Mouse (Mus musculus) megakaryocyte, embryonic 14.5 days (primary cell): ENCODE data around the gene 1700067K01Rik. TPM values are rescaled to one million over a fixed set of nuclear protein-coding genes. Genes with fewer than 3 reads are reported as not detected.

ENCODE experiments used
- H3K27me3 ChIP-seq: replicated peaks from 2 replicates; pipeline ENCODE3; 2012; ENCODE audit warnings: inconsistent platforms
- H3K36me3 ChIP-seq: replicated peaks from 2 replicates; pipeline ENCODE3; 2012; ENCODE audit warnings: low read length, inconsistent platforms, mixed read lengths
- H3K4me1 ChIP-seq: 2 replicates; pipeline ENCODE4 v1.6.1; 2012; ENCODE audit warnings: inconsistent platforms
- H3K4me3 ChIP-seq: replicated peaks from 2 replicates; pipeline ENCODE3; 2012; ENCODE audit warnings: moderate library complexity, mild to moderate bottlenecking, inconsistent platforms
- H3K9me3 ChIP-seq: 2 replicates; pipeline ENCODE4 v1.6.1; 2012; ENCODE audit warnings: inconsistent platforms
- FLI1 ChIP-seq: IDR thresholded peaks from 2 replicates; pipeline ENCODE4 v1.6.1; 2012; ENCODE audit warnings: low read length, inconsistent platforms, mixed read lengths
- GATA1 ChIP-seq: IDR thresholded peaks from 3 replicates; pipeline ENCODE4 v1.6.1; 2012; ENCODE audit warnings: mixed read lengths, low read length, inconsistent platforms, borderline replicate concordance
- polyA plus RNA-seq: library from polyadenylated mRNA; stranded (reverse); fragments of >175 nt; gene quantifications from 2 replicates; pipeline ENCODE4 v1.2.3, GENCODE M21; 2012; ENCODE audit warnings: low replicate concordance; ENCODE audit not compliant: insufficient read depth

Gene 1700067K01Rik
- polyA plus RNA-seq, 1 experiment, result 0.75 TPM

- Histone ChIP-seq H3K27me3 (peaks cover 90% of the 10 kb centered on the region), H3K36me3 (no peaks in the 10 kb centered on the region), H3K4me1 (peaks cover 34% of the 10 kb centered on the region), H3K9me3 (no peaks in the 10 kb centered on the region), H3K4me3 (no peak overlapping the region)
- no peak for TF ChIP-seq FLI1
- TF ChIP-seq GATA1, result no peak
Observed at GRCm38 (mm10) chr8:84024171-84024570, 22.9 kb downstream of the 1700067K01Rik start.

DNA sequence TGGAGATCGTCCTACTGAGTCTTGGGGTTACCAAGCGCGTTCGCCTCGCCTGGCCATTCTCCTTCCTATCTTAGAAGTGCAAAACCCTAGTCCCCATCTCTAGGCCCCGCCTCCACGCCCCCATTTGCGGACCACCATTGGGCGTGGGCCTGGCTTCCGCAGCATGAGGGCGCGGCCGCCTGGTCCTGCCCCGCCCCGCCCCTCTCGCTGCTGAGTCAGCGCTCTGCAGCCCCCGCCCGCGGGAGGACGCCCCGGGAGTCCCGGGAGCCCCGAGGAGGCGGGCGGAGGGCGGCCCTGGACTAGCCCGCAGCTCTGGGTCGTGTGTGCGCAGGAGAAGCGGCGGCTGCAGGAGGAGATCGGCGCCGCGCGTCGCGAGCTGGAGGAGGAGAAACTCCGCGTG, 24.6 kb downstream of the 1700067K01Rik start:
- peaks cover 34% of the 10 kb centered on the region for H3K4me1 ChIP-seq
- H3K27me3 ChIP-seq, result peaks cover 84% of the 10 kb centered on the region
- H3K36me3 ChIP-seq, result peaks cover 7% of the 10 kb centered on the region
- no peaks in the 10 kb centered on the region for H3K9me3 ChIP-seq
- no peak for TF ChIP-seq GATA1
- no peak for TF ChIP-seq FLI1
- H3K4me3 ChIP-seq, result peak overlapping the region; percentile 85

- TF ChIP-seq GATA1 (no peak), FLI1 (no peak)
- H3K27me3 ChIP-seq, result peaks cover 68% of the 10 kb centered on the region
- H3K4me3 ChIP-seq, result no peak overlapping the region
- peaks cover 22% of the 10 kb centered on the region for H3K36me3 ChIP-seq
- peaks cover 33% of the 10 kb centered on the region for H3K4me1 ChIP-seq
- H3K9me3 ChIP-seq, result no peaks in the 10 kb centered on the region
Observed at GRCm38 (mm10) chr8:84027449-84027848, 26.1 kb downstream of the 1700067K01Rik start.

GRCm38 (mm10) chr8:84029272-84029671, 28.0 kb downstream of the 1700067K01Rik start:
- no peak overlapping the region for H3K4me3 ChIP-seq
- H3K9me3 ChIP-seq, result no peaks in the 10 kb centered on the region
- H3K4me1 ChIP-seq, result peaks cover 21% of the 10 kb centered on the region
- peaks cover 41% of the 10 kb centered on the region for H3K36me3 ChIP-seq
- H3K27me3 ChIP-seq, result peaks cover 50% of the 10 kb centered on the region
- no peak for TF ChIP-seq GATA1
- TF ChIP-seq FLI1, result no peak

- Histone ChIP-seq H3K27me3 (peaks cover 19% of the 10 kb centered on the region), H3K4me1 (no peaks in the 10 kb centered on the region), H3K9me3 (no peaks in the 10 kb centered on the region), H3K4me3 (no peak overlapping the region), H3K36me3 (peaks cover 67% of the 10 kb centered on the region)
- TF ChIP-seq GATA1 (no peak), FLI1 (no peak)
Observed at GRCm38 (mm10) chr8:84032777-84033176, 31.5 kb downstream of the 1700067K01Rik start.

DNA sequence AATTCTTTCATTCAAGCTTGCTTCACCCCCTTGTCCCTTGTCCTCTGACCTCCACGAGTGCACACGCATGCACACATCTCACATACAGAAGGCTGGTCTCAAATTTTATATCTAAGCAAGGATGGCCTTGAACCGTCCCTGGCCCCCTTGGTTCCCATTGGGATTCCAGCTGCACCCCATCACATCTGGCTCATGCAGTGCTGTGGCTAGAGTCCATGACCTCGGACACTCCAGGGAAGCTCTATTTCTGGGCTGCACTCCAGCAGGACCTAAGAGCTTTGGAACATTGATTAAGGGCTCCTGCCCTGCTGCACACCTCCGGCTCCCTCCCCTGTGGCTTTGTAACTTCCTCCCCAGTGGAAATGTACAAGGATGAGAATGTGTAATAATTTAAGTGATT, 36.7 kb downstream of the 1700067K01Rik start:
- no peaks in the 10 kb centered on the region for H3K9me3 ChIP-seq
- TF ChIP-seq FLI1 (no peak), GATA1 (no peak)
- peaks cover 67% of the 10 kb centered on the region for H3K36me3 ChIP-seq
- H3K4me3 ChIP-seq, result no peak overlapping the region
- H3K4me1 ChIP-seq, result peaks cover 28% of the 10 kb centered on the region
- peaks cover 3% of the 10 kb centered on the region for H3K27me3 ChIP-seq

DNA sequence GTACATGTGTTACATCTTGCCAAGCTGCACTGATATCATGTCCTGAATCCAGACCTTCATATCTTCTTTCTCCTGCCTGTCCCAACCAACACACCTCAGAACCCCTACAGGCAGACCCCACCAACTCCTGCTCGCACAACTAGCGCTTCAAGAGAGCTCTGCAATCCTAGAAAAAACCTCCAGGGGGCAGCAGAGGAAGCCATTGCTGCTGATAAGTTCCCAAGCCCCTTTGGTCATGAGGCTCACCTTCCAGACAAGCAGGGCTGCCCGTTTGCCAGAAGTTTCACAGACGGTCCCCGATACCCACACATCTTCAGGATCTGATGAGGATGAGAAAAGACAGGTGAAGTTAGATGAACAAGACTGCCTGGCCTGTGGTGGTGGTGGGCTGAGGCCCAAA, 37.7 kb downstream of the 1700067K01Rik start:
- Histone ChIP-seq H3K4me3 (no peak overlapping the region), H3K36me3 (peaks cover 57% of the 10 kb centered on the region), H3K9me3 (no peaks in the 10 kb centered on the region), H3K27me3 (peaks cover 7% of the 10 kb centered on the region), H3K4me1 (peaks cover 36% of the 10 kb centered on the region)
- TF ChIP-seq GATA1 (no peak), FLI1 (no peak)

GRCm38 (mm10) chr8:84042066-84042947, 41.0 kb downstream of the 1700067K01Rik start, which contains the start of gene Il27ra:
TSS of gene Il27ra (minus strand) at chr8:84042589.
- H3K9me3 ChIP-seq, result peaks cover 4% of the 10 kb centered on the region; the same call in 1 of the 2 replicates
- peaks cover 18% of the 10 kb centered on the region for H3K27me3 ChIP-seq
- H3K36me3 ChIP-seq, result peaks cover 30% of the 10 kb centered on the region
- no peak for TF ChIP-seq FLI1
- no peak for TF ChIP-seq GATA1
- peaks cover 43% of the 10 kb centered on the region for H3K4me1 ChIP-seq
- H3K4me3 ChIP-seq, result peak within 1 kb of the TSS; percentile 98

DNA sequence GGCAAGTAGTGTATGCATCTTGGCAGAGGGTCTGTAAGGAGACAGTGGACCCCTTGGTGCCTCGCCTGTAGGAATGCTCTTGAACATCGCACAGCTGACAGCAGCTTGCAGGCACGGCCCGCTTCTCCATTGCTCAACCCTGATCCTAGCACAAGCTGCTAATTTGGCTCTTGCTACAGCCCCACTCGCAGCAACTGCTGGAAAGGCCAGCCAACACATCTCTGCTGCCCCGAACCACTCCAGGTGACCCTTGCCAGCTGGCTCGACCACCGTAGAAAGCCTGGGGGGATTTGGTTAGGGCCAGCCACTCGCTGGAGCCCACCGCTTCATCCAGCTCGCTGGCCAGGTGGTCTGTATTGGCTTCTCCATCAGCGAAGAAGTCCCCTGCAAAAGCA, 41.6 kb downstream of the 1700067K01Rik start:
- H3K4me3 ChIP-seq, result peak overlapping the region; percentile 98
- H3K27me3 ChIP-seq, result peaks cover 21% of the 10 kb centered on the region
- H3K9me3 ChIP-seq, result peaks cover 4% of the 10 kb centered on the region; the same call in 1 of the 2 replicates
- peaks cover 43% of the 10 kb centered on the region for H3K4me1 ChIP-seq
- peaks cover 27% of the 10 kb centered on the region for H3K36me3 ChIP-seq
- TF ChIP-seq FLI1 (no peak), GATA1 (no peak)

DNA sequence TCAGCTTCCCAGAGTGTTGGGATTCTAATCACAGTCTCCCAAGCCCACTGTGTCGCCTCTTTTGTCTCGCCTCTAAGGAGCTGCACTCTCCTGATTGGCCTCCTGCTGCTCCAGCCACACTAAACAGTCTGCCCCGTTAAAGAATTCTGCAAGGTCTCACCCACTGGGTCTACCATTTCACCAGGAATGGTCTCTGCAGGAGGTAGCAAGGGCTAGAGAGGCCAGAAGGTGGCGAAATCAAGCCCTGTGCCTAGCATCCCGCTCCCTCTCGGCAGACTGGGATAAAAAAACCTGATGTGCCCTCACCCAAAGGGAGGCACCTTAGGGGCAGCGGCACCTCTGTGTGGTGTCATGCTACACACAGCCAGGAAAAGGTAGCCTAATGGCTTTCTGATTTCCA, 42.8 kb downstream of the 1700067K01Rik start:
- TF ChIP-seq GATA1 (no peak), FLI1 (no peak)
- H3K27me3 ChIP-seq, result peaks cover 27% of the 10 kb centered on the region
- peaks cover 4% of the 10 kb centered on the region; the same call in 1 of the 2 replicates for H3K9me3 ChIP-seq
- H3K4me3 ChIP-seq, result no peak overlapping the region
- peaks cover 42% of the 10 kb centered on the region for H3K4me1 ChIP-seq
- peaks cover 16% of the 10 kb centered on the region for H3K36me3 ChIP-seq
